Mouse (Mus musculus) heart, embryonic 15.5 days (tissue): ENCODE data around the gene Msi2. TPM values are rescaled to one million over a fixed set of nuclear protein-coding genes. Genes with fewer than 3 reads are reported as not detected.

Experiments used
- ATAC-seq: fragments of 200-750 bp; cut with Nextera tagmentation; replicated peaks from 2 replicates; pipeline ENCODE4 v1.8.0; 2017; ENCODE audit warnings: low read depth, moderate TSS enrichment; ENCODE audit not compliant: insufficient number of reproducible peaks, insufficient read depth, low FRiP score
- H3K27ac ChIP-seq: fragments of 300-500 bp; sonication (generic); 2 replicates; pipeline ENCODE4 v1.5.1; 2015; ENCODE audit warnings: mild to moderate bottlenecking, inconsistent platforms
- H3K27me3 ChIP-seq: fragments of 300-500 bp; sonication (generic); 2 replicates; pipeline ENCODE4 v1.6.1; 2015; ENCODE audit warnings: inconsistent platforms
- H3K36me3 ChIP-seq: fragments of 300-500 bp; sonication (generic); 2 replicates; pipeline ENCODE4 v1.6.1; 2015; ENCODE audit warnings: mild to moderate bottlenecking, inconsistent platforms
- H3K4me1 ChIP-seq: fragments of 300-500 bp; sonication (generic); replicated peaks from 2 replicates; pipeline ENCODE4 v1.6.1; 2015; ENCODE audit warnings: inconsistent platforms
- H3K4me2 ChIP-seq: fragments of 300-500 bp; sonication (generic); 2 replicates; pipeline ENCODE4 v1.6.1; 2015; ENCODE audit warnings: inconsistent platforms, mild to moderate bottlenecking, moderate library complexity
- H3K4me3 ChIP-seq: fragments of 300-500 bp; sonication (generic); 2 replicates; pipeline ENCODE4 v1.5.1; 2015; ENCODE audit warnings: mild to moderate bottlenecking, inconsistent platforms
- H3K9ac ChIP-seq: fragments of 300-500 bp; sonication (generic); 2 replicates; pipeline ENCODE4 v1.6.1; 2015; ENCODE audit warnings: mild to moderate bottlenecking, inconsistent platforms
- H3K9me3 ChIP-seq: fragments of 300-500 bp; sonication (generic); replicated peaks from 2 replicates; pipeline ENCODE4 v1.6.1; 2016; ENCODE audit warnings: inconsistent platforms
- WGBS: fragments of 180-500 bp; shearing (Covaris S2); methylation state at CpG from one replicate; pipeline ENCODE4 v1.1.7; 2015; ENCODE audit warnings: mixed read lengths; 5-methylcytosine and 5-hydroxymethylcytosine counted together
- polyA plus RNA-seq: library from polyadenylated mRNA; unstranded; fragments of >200 nt; fragmentation: Nextera tagmentation; extraction: Ambion mirVana; gene quantifications from 2 replicates; pipeline ENCODE4 v1.2.1, GENCODE M21; 2015

Msi2 gene
- polyA plus RNA-seq, 1 experiment from 2014 or later = 19.6 TPM

DNA sequence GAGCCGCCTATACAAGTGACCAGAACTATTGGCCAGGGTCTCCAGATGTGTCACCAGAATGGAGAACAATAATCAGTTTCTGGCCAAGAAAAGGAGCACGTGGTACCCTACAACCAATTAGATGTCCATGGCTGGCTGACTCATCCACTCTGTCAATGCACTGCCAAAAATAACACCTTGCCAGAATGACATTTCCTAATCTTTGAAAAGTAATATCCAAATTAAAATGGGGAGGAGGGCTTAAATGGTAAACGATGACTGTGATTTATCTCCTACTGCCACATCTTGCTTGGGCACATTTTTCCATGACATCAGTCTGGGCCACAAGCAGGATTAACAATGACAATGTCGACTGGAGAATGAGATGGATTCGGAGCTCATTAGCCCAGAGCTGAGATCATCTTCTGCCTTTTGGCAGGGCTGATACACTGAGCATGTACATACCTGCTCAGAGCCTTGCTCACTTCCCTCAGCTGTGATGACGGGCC is 147.6 kb downstream of the Msi2 start:
- H3K9ac ChIP-seq = no peak overlapping the region
- no peaks in the 10 kb centered on the region for H3K9me3 ChIP-seq
- no peaks in the 10 kb centered on the region for H3K27me3 ChIP-seq
- H3K4me3 ChIP-seq = no peak overlapping the region
- H3K27ac ChIP-seq = peak overlapping the region; percentile 65
- 0 out of 2 replicates have a peak, but pooled peaks have one; percentile 42 for ATAC-seq
- H3K4me2 ChIP-seq = no peak overlapping the region
- H3K36me3 ChIP-seq = no peaks in the 10 kb centered on the region
- peaks cover 59% of the 10 kb centered on the region for H3K4me1 ChIP-seq
- WGBS = 32% methylated on average over 6 of the region's 6 CpGs

DNA sequence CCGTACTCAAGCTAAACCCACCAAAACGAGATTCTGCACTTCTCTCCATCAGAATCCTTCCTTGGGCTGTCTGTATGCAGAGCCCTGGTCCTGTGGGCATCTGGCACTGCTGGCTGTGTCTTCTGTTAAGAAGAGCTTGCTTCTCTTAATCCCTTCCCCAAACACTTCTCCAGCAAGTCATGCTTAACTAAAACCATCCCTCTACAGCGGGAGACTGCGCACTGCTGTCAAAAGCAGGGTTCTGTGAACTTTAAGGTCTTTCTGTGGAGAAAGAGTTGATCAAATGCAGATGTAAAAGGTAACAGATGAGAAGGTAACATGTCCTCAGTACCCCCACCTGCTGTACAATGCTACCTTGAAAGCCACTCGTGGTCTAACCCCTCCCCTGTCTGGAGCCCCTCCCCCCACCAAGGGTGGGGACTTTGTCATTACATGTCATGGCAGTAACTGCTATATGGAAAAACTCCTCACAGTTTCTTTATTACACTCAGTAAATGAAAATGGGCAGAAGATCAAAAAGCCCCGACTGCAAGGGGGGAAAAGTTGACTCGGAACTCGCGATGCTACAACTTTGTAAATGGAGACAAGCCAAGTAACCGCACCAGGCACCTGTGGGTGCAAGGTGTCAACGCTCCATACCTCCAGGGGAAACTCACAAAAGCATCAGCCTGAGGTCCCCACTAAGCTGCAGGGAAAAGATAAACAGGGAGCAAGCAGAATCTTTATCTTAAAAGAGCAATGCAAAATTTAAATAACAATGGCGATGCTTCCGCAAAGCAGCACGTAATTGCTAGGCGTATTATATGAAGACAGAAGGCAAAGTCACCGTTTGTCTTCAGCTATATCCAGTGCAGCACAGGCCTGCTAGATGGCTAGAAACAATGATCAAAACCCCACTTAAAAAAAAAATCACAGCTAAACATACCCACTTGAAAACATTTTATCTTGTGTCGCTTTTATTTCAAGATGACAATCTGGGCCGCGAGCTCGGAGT is 151.4 kb downstream of the Msi2 start:
- Histone ChIP-seq H3K9me3 (no peaks in the 10 kb centered on the region), H3K4me2 (no peak overlapping the region), H3K4me3 (no peak overlapping the region), H3K9ac (no peak overlapping the region), H3K36me3 (no peaks in the 10 kb centered on the region), H3K27ac (no peak overlapping the region), H3K4me1 (peaks cover 48% of the 10 kb centered on the region), H3K27me3 (no peaks in the 10 kb centered on the region)
- ATAC-seq = no peak
- WGBS = 78% methylated on average over 20 of the region's 20 CpGs

DNA sequence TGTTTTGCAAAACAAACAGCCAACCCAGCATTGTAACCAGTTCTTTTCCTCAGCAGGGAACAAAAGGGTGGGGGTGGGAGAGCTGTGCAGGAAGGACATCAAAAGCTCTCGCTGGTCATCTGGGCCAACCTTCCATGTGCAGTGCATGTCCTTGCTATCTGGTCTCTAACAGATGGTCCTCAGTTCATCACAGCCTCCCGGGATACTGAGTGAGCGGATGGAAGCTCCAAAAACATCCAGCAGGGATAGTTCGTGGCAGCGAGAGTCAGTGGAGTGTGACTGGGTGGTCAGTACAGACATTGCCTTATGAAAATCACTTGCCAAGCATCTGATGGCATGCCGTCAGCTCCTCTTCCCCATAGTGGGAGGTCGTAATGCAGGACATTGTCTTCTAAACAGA is 153.5 kb downstream of the Msi2 start:
- ATAC-seq = no peak
- no peak overlapping the region for H3K4me2 ChIP-seq
- peaks cover 49% of the 10 kb centered on the region for H3K4me1 ChIP-seq
- H3K9ac ChIP-seq = no peak overlapping the region
- no peaks in the 10 kb centered on the region for H3K36me3 ChIP-seq
- 73% methylated on average over 7 of the region's 7 CpGs for WGBS
- H3K4me3 ChIP-seq = no peak overlapping the region
- H3K27ac ChIP-seq = peak overlapping the region; percentile 25; the same call in 1 of the 2 replicates
- no peaks in the 10 kb centered on the region for H3K27me3 ChIP-seq
- H3K9me3 ChIP-seq = no peaks in the 10 kb centered on the region

DNA sequence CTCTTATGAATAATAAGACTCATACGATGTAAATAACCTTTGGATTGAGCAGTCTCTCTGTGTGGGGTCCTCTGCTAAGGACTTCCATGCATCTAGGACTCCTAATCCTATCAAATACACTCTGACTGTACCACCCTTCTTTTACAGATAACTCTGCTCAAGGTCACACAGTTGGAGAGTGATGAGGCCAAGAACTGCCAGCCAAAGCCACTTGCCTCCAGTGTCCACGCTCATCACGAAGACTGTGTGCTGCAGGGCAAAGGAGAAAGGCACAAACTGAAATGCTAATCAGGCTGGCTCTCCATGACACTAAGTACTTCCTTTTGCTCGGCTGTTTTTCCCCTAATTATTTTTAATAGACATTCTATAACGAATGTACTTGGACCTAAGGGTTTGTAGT is 153.9 kb downstream of the Msi2 start:
- H3K27me3 ChIP-seq = no peaks in the 10 kb centered on the region
- WGBS = 61% methylated on average over 5 of the region's 5 CpGs
- H3K9me3 ChIP-seq = no peaks in the 10 kb centered on the region
- H3K4me1 ChIP-seq = peaks cover 52% of the 10 kb centered on the region
- no peak overlapping the region for H3K4me3 ChIP-seq
- ATAC-seq = no peak
- H3K36me3 ChIP-seq = no peaks in the 10 kb centered on the region
- peak overlapping the region; percentile 25; the same call in 1 of the 2 replicates for H3K27ac ChIP-seq
- no peak overlapping the region for H3K9ac ChIP-seq
- no peak overlapping the region for H3K4me2 ChIP-seq

DNA sequence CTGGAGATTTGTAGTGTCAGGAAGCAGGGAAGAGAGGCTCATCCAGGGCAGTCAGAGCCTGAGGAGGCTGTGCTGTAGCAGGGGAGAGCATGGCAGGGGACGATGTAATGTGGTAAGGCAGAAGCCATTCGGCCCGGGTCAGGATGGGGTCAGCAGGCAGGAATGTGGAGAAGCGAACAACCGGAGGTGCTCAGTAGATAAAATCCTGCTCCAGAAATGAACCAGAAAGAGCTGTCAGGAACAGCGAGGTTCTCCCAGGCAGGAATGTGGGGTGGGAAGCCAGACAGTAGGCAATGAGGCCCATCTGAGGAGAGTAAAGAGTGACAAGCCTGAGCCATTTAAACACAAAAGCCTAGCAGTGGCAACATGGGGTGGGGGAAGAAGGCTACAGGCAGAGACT is 157.1 kb downstream of the Msi2 start:
- Histone ChIP-seq H3K9me3 (no peaks in the 10 kb centered on the region), H3K4me1 (peaks cover 74% of the 10 kb centered on the region), H3K4me2 (peak overlapping the region; percentile 33; the same call in 1 of the 2 replicates), H3K36me3 (no peaks in the 10 kb centered on the region), H3K27ac (peak overlapping the region; percentile 95), H3K27me3 (no peaks in the 10 kb centered on the region), H3K9ac (peak overlapping the region; percentile 44), H3K4me3 (no peak overlapping the region)
- ATAC-seq = peak; percentile 69
- WGBS = 12% methylated on average over 6 of the region's 6 CpGs

DNA sequence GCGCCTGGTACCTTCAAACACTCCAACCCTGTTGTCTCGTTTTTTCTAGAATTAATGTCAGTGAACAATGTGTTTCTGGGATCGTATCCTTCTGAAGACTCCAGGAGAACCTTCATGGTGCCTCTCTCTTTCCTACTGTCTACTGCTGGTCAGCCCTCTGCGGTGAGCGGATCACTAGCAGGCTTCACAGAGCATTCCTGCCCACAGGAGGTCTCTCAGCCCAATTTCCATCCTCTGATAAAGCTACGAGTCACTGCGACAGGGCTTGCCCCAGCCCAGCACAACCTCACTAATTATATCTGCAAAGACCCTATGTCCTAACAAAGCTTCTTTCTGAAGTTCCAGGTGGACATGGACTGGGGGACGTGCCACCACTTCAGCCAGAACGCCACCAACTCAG is 157.7 kb downstream of the Msi2 start:
- peaks cover 79% of the 10 kb centered on the region for H3K4me1 ChIP-seq
- H3K36me3 ChIP-seq = no peaks in the 10 kb centered on the region
- no peaks in the 10 kb centered on the region for H3K9me3 ChIP-seq
- no peak overlapping the region for H3K9ac ChIP-seq
- no peaks in the 10 kb centered on the region for H3K27me3 ChIP-seq
- H3K27ac ChIP-seq = peak overlapping the region; percentile 95
- 45% methylated on average over 9 of the region's 9 CpGs for WGBS
- no peak overlapping the region for H3K4me3 ChIP-seq
- H3K4me2 ChIP-seq = peak overlapping the region; percentile 33; the same call in 1 of the 2 replicates
- ATAC-seq = no peak

DNA sequence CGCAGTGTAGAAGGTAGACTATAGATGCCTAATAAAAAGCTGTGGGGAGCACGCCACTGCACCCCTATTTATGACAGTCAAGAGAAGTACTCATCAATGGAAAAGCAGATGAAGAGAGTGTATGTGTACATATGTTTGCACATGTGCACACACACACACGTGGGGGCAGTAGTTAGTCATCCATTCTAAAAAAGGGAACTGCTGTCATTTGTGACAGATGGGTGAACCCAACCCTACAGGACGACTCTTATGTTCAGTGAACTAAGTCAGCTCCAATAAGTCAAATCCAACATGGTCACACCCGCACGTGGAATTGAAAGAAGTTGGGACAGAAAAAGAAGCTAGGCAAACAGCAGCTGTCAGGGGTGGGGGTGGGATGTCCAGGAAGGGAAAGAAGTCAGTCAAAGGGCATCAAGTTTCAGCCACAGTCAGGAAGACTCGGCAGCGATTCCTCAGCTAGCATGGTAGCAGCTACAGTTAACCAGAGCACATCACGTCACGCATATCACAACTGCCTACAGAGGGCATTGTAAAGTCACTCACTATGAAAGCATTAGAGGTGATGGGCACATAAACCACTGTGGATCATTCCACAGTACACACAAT is 158.8 kb downstream of the Msi2 start:
- peaks cover 85% of the 10 kb centered on the region for H3K4me1 ChIP-seq
- H3K36me3 ChIP-seq = no peaks in the 10 kb centered on the region
- 42% methylated on average over 10 of the region's 10 CpGs for WGBS
- ATAC-seq = no peak
- H3K9me3 ChIP-seq = no peaks in the 10 kb centered on the region
- H3K27ac ChIP-seq = peak overlapping the region; percentile 68
- no peak overlapping the region for H3K4me3 ChIP-seq
- H3K27me3 ChIP-seq = no peaks in the 10 kb centered on the region
- H3K4me2 ChIP-seq = no peak overlapping the region
- H3K9ac ChIP-seq = no peak overlapping the region

DNA sequence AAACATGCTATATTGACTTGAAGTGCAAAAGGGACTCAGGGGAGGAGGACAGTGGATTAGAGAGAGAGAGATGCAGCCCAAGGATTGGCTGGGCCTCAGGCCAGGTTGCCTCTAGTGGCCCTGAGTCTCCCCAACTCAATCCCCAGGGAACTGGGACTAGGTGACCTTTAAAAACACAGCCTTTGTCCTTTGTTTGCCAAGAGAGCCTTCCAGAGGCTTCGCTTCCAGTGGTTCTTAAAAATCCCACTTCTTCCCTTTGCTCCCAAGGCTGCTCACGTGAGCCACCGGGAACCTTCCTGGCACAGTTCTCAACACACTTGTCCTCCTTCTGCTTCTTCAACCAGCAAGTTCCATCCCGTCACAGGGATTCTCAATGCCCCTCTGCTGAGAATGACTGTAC is 159.6 kb downstream of the Msi2 start:
- Histone ChIP-seq H3K27me3 (no peaks in the 10 kb centered on the region), H3K9me3 (no peaks in the 10 kb centered on the region), H3K36me3 (no peaks in the 10 kb centered on the region), H3K27ac (peak overlapping the region; percentile 68; the same call in 1 of the 2 replicates), H3K4me3 (no peak overlapping the region), H3K4me1 (peaks cover 90% of the 10 kb centered on the region), H3K9ac (no peak overlapping the region), H3K4me2 (no peak overlapping the region)
- 70% methylated on average over 4 of the region's 4 CpGs for WGBS
- ATAC-seq = no peak

DNA sequence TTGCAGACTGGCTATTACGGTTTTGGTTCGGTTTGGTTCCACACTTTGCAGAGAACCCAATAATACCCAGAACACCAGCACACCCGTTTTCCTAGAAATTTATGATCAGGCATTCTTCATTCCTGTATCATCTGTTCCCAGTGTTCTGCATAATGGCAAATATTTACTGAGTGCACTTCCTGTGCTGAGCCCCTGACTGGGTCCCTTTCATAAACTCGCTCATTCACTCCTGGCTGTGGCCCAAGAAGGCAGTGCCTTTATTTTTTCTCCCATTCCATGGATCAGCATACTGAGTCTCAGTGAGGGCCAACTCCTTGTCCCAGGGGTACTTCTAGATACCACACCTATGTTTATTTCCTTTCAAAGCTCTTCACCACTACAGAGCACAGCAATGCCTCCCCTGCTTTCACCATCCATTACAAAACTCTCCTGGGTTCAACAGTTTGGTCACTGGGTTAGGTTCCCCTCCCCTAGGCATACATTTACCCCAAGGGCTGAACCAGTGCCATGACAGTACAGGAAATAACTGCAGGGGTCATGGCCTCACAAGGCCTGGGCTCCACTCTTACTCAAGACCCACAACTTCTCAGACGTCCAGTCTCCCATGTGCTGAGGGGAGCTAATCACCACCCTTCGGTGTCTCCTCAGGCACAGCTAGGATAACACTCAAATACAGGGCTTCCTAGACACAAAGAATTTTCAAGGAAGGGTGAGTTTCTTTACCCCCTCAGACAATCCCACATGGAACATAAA is 160.3 kb downstream of the Msi2 start:
- Histone ChIP-seq H3K9ac (no peak overlapping the region), H3K4me2 (no peak overlapping the region), H3K4me3 (no peak overlapping the region), H3K4me1 (peaks cover 96% of the 10 kb centered on the region), H3K27me3 (no peaks in the 10 kb centered on the region), H3K9me3 (no peaks in the 10 kb centered on the region), H3K36me3 (no peaks in the 10 kb centered on the region), H3K27ac (peak overlapping the region; percentile 68)
- ATAC-seq = no peak
- WGBS = 61% methylated on average over 6 of the region's 6 CpGs

DNA sequence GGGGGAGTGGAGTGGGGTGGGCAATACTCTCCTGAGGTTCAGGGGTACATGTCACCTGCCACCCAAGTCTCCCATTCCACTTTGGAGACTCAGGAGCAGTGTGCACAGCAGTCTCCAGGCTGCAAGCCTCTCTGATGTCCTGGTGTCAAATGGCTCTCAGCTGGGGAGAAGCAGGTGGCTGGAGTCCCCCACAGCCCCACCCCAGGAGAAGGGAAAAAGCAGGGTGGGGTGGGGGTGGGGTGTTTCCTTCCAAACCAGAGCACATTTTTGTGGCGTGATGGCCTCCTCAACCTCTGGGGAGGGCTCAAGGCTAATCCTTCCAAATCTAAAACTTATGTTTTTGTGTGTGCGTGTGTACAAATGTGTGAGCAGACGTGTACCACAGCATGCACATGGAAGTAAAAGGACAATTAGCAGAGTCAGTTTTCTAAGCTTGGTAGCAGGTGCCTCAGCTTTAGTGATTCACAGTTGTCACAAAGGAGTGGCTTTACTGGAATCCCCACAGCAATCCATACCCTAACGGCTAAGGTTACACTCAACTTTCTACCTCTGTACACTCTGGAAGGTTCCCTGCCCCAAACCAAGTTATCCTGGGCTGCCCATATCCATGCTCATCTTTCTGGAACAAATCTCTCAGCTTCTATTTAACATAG is 161.1 kb downstream of the Msi2 start:
- no peak for ATAC-seq
- H3K27ac ChIP-seq = peak overlapping the region; percentile 68
- no peak overlapping the region for H3K4me2 ChIP-seq
- no peaks in the 10 kb centered on the region for H3K27me3 ChIP-seq
- H3K36me3 ChIP-seq = no peaks in the 10 kb centered on the region
- H3K4me3 ChIP-seq = no peak overlapping the region
- H3K4me1 ChIP-seq = peaks cover 96% of the 10 kb centered on the region
- 65% methylated on average over 4 of the region's 4 CpGs for WGBS
- no peaks in the 10 kb centered on the region for H3K9me3 ChIP-seq
- no peak overlapping the region for H3K9ac ChIP-seq
